Mouse (Mus musculus) telencephalon, adult 2 months (tissue): ENCODE results near the gene Obox6.

ENCODE experiments used
- DNase-seq: peaks from one replicate; pipeline ENCODE4 v3.0.0-alpha.2; 2011; ENCODE audit warnings: low read depth, low spot score

The Obox6 gene

GRCm38 (mm10) chr7:15839578-15839977 lies at the start of gene Obox6:
Gene Obox6, minus strand, starts transcription at chr7:15839678.
- no peak for DNase-seq

DNA sequence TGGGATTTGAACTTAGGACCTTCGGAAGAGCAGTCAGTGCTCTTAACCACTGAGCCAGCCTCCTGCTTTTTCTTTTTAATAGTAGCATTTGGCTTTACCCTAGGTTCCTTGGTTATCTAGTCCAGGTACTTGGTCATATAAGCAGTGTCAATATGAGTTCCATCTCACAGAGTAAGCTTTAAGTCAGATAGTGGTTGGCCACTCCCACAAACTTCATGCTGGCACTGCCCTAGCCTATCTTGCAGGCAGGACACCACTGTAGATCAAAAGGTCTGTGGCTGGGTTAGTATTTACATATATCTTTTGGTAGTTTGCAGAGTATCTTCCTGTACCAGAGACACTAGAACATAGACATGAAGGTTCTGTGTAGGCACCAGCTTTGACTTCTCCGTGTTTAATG lies 44.6 kb upstream of the Obox6 start:
- DNase-seq, result no peak

DNA sequence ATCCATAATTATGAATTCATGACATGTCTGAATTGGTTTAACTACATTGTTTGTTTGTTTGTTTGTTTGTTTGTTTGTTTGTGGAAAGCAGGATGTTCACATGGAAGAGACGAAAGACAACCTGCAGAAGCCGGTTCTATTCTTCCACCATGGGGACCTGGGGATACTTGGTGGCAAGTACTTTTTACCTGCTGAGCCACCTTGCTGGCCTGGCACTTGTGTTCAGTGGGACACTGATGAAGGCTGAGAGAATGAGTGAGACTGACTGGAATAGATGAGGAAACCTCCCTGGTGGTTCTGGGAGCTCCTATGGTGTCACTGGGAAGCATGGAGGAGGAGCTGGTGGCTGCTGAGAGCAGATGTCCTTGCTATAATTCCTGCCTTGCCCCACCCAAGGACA lies 42.8 kb upstream of the Obox6 start, which contains the start of gene Crxos:
Gene Crxos, plus strand, starts transcription at position 301 of the 400 bp plus-strand sequence.
- no peak for DNase-seq

- DNase-seq, result no peak
Observed at GRCm38 (mm10) chr7:15881831-15882230, 42.4 kb upstream of the Obox6 start.

- no peak for DNase-seq
Observed at GRCm38 (mm10) chr7:15881388-15881787, 41.9 kb upstream of the Obox6 start.

- DNase-seq, result no peak
Observed at GRCm38 (mm10) chr7:15879756-15880155, 40.3 kb upstream of the Obox6 start, which contains the start of gene Crx. Gene Crx, minus strand, starts transcription at chr7:15879968.

- no peak for DNase-seq
Observed at GRCm38 (mm10) chr7:15864104-15864503, 24.6 kb upstream of the Obox6 start.

DNA sequence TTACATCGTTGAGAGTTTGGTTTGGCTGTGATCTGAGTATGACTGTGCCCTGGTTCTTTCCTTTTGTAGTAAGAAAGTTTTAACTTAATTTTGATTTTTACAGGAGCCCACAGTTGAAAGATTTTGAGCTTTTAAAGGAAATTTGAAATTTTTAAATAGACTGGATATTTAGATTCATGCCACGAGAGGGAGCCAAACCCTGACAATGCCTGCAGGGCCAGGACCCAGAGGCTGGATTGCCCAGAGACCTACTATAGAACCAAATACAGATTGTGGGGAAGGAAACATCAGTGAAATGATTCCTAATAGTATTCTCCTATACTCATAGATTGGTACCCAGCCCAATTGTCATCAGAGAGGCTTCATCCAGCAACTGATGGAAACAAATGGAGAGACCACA lies 20.2 kb upstream of the Obox6 start:
- DNase-seq, result no peak
